Mouse (Mus musculus): ENCODE data around the gene Plp1. TPM values are rescaled to one million over a fixed set of nuclear protein-coding genes. Genes with fewer than 3 reads are reported as not detected.

Plp1 gene
- 4.3 TPM for polyA plus RNA-seq (2021)

- DNase-seq (ENCODE audit: low read depth, low spot score) (no peak), ATAC-seq (no peak)
- in situ Hi-C loops (cut with MboI; ENCODE audit: low pct_unique_long_range_greater_than_20kb): loop anchor here (5.0 kb wide), 2 partner anchors 75 to 195 kb away; no protein-coding TSS in a partner anchor
- POLR2A ChIA-PET: no interaction called here
- CTCF ChIA-PET: no interaction called here
- H3K27me3 ChIP-seq: peaks cover 7% of the 10 kb centered on the region
- no peak for TF ChIP-seq CTCF (IDR thresholded peaks at IDR 0.05)
Measured at GRCm38 (mm10) chrX:136822371-136822770, at the start of gene Plp1. TSS of gene Plp1 (plus strand) at chrX:136822671.

GRCm38 (mm10) chrX:136773035-136773434 is 49.4 kb upstream of the Plp1 start:
- peaks cover 12% of the 10 kb centered on the region for H3K27me3 ChIP-seq
- in situ Hi-C loops (cut with MboI; ENCODE audit: low pct_unique_long_range_greater_than_20kb): no loop called here
- ChIA-PET POLR2A (no interaction called here), CTCF (interaction anchor here (0.6 to 2.3 kb wide), 4 partner anchors 12 to 96 kb away, joined by 3 to 17 read pairs (median 4); no protein-coding TSS in a partner anchor)
- DNase-seq (ENCODE audit: low read depth, low spot score) (peak; percentile 25), ATAC-seq (peak; percentile 92)
- no peak for TF ChIP-seq CTCF (IDR thresholded peaks at IDR 0.05)

GRCm38 (mm10) chrX:136778046-136778445 is 44.4 kb upstream of the Plp1 start:
- ChIA-PET POLR2A (no interaction called here), CTCF (no interaction called here)
- ATAC-seq (no peak), DNase-seq (ENCODE audit: low read depth, low spot score) (no peak)
- TF ChIP-seq CTCF (IDR thresholded peaks at IDR 0.05): no peak
- peaks cover 14% of the 10 kb centered on the region for H3K27me3 ChIP-seq
- in situ Hi-C loops (cut with MboI; ENCODE audit: low pct_unique_long_range_greater_than_20kb): no loop called here

GRCm38 (mm10) chrX:136779262-136779661 is 43.2 kb upstream of the Plp1 start:
- ChIA-PET CTCF (no interaction called here), POLR2A (no interaction called here)
- in situ Hi-C loops (cut with MboI; ENCODE audit: low pct_unique_long_range_greater_than_20kb): no loop called here
- peaks cover 20% of the 10 kb centered on the region for H3K27me3 ChIP-seq
- DNase-seq (ENCODE audit: low read depth, low spot score) (no peak), ATAC-seq (no peak)
- no peak for TF ChIP-seq CTCF (IDR thresholded peaks at IDR 0.05)

GRCm38 (mm10) chrX:136780041-136780440 is 42.4 kb upstream of the Plp1 start, which contains the start of gene Glra4:
TSS of gene Glra4 (minus strand) at chrX:136780141.
- ATAC-seq: no peak
- in situ Hi-C loops (cut with MboI; ENCODE audit: low pct_unique_long_range_greater_than_20kb): no loop called here
- TF ChIP-seq CTCF (IDR thresholded peaks at IDR 0.05): no peak
- DNase-seq (ENCODE audit: low read depth, low spot score): no peak
- CTCF ChIA-PET: no interaction called here
- POLR2A ChIA-PET: no interaction called here
- peaks cover 22% of the 10 kb centered on the region for H3K27me3 ChIP-seq

- in situ Hi-C loops (cut with MboI; ENCODE audit: low pct_unique_long_range_greater_than_20kb): no loop called here
- H3K27me3 ChIP-seq: peaks cover 16% of the 10 kb centered on the region
- DNase-seq (ENCODE audit: low read depth, low spot score) (no peak), ATAC-seq (no peak)
- TF ChIP-seq CTCF (IDR thresholded peaks at IDR 0.05): no peak
- POLR2A ChIA-PET: no interaction called here
- CTCF ChIA-PET: no interaction called here
Measured at GRCm38 (mm10) chrX:136789446-136789845, 33.0 kb upstream of the Plp1 start.

- H3K27me3 ChIP-seq: peaks cover 16% of the 10 kb centered on the region
- ChIA-PET CTCF (no interaction called here), POLR2A (no interaction called here)
- no peak for DNase-seq (ENCODE audit: low read depth, low spot score)
- TF ChIP-seq CTCF (IDR thresholded peaks at IDR 0.05): no peak
- ATAC-seq: no peak
- in situ Hi-C loops (cut with MboI; ENCODE audit: low pct_unique_long_range_greater_than_20kb): no loop called here
Measured at GRCm38 (mm10) chrX:136797223-136797622, 25.2 kb upstream of the Plp1 start.

GRCm38 (mm10) chrX:136819752-136820151 is 2.7 kb upstream of the Plp1 start:
- peaks cover 6% of the 10 kb centered on the region for H3K27me3 ChIP-seq
- no peak for TF ChIP-seq CTCF (IDR thresholded peaks at IDR 0.05)
- DNase-seq (ENCODE audit: low read depth, low spot score) (no peak), ATAC-seq (no peak)
- in situ Hi-C loops (cut with MboI; ENCODE audit: low pct_unique_long_range_greater_than_20kb): loop anchor here (5.0 kb wide), 2 partner anchors 72 to 192 kb away; no protein-coding TSS in a partner anchor
- POLR2A ChIA-PET: no interaction called here
- CTCF ChIA-PET: interaction anchor here (1.1 to 1.6 kb wide), 7 partner anchors 9 to 74 kb away, joined by 3 to 8 read pairs (median 4); no protein-coding TSS in a partner anchor

GRCm38 (mm10) chrX:136820250-136820649 is 2.2 kb upstream of the Plp1 start:
- ATAC-seq (peak; percentile 65), DNase-seq (ENCODE audit: low read depth, low spot score) (peak; percentile 15)
- ChIA-PET POLR2A (interaction anchor here (0.9 kb wide), 1 partner anchor 21 kb away, joined by 3 read pairs; no protein-coding TSS in a partner anchor), CTCF (interaction anchor here (0.7 to 1.6 kb wide), 10 partner anchors 9 to 195 kb away, joined by 3 to 8 read pairs (median 4); no protein-coding TSS in a partner anchor)
- peaks cover 7% of the 10 kb centered on the region for H3K27me3 ChIP-seq
- peak; percentile 87 for TF ChIP-seq CTCF (IDR thresholded peaks at IDR 0.05)
- in situ Hi-C loops (cut with MboI; ENCODE audit: low pct_unique_long_range_greater_than_20kb): loop anchor here (5.0 kb wide), 2 partner anchors 73 to 193 kb away; no protein-coding TSS in a partner anchor

GRCm38 (mm10) chrX:136825016-136825415 is 2.5 kb downstream of the Plp1 start:
- ATAC-seq: no peak
- CTCF ChIA-PET: no interaction called here

GRCm38 (mm10) chrX:136828610-136829009 is 6.1 kb downstream of the Plp1 start:
- DNase-seq (ENCODE audit: low read depth, low spot score) (no peak), ATAC-seq (no peak)
- POLR2A ChIA-PET: no interaction called here
- no peak for TF ChIP-seq CTCF (IDR thresholded peaks at IDR 0.05)
- H3K27me3 ChIP-seq: peaks cover 33% of the 10 kb centered on the region
- in situ Hi-C loops (cut with MboI; ENCODE audit: low pct_unique_long_range_greater_than_20kb): no loop called here
- CTCF ChIA-PET: interaction anchor here (1.3 to 1.4 kb wide), 2 partner anchors 8 to 11 kb away, joined by 4 to 5 read pairs; no protein-coding TSS in a partner anchor

More at GRCm38 (mm10) chrX:136825016-136825415, 2.5 kb downstream of the Plp1 start:
- in situ Hi-C loops (cut with MboI; ENCODE audit: low pct_unique_long_range_greater_than_20kb): no loop called here
- peaks cover 28% of the 10 kb centered on the region for H3K27me3 ChIP-seq
- POLR2A ChIA-PET: no interaction called here
- TF ChIP-seq CTCF (IDR thresholded peaks at IDR 0.05): no peak
- DNase-seq (ENCODE audit: low read depth, low spot score): no peak
